Mouse (Mus musculus): ENCODE measurements at regions not wholly inside any gene's neighbourhood (a gene's known extent, or its start where the extent isn't known, plus 50 kb on each side); places are given as distances from the start of the nearest gene placed in this dataset.

DNA sequence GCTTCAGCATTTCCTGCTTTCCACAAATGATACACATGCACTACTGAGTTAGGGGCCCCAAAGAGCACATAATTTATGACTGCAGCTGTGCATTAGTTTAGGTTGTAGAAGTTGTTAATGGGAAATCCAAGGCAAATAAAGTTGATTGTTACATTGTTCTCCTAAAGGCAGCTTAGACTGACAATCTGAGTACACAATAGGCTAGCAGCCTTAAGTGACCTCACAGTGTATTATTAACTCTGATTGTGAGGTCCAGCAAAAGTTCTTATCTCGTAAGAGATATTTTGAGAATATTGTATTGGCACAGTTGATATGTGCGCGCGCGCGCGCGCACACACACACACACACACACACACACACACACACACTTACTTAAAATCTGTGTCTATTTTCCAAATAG, 70.5 kb upstream of the Yae1d1 start:
- DNase-seq (ENCODE audit: low read depth, low spot score) = no peak

GRCm38 (mm10) chr13:18060265-18060664, 67.1 kb upstream of the Yae1d1 start:
- no peak for DNase-seq (ENCODE audit: low read depth, low spot score)

DNA sequence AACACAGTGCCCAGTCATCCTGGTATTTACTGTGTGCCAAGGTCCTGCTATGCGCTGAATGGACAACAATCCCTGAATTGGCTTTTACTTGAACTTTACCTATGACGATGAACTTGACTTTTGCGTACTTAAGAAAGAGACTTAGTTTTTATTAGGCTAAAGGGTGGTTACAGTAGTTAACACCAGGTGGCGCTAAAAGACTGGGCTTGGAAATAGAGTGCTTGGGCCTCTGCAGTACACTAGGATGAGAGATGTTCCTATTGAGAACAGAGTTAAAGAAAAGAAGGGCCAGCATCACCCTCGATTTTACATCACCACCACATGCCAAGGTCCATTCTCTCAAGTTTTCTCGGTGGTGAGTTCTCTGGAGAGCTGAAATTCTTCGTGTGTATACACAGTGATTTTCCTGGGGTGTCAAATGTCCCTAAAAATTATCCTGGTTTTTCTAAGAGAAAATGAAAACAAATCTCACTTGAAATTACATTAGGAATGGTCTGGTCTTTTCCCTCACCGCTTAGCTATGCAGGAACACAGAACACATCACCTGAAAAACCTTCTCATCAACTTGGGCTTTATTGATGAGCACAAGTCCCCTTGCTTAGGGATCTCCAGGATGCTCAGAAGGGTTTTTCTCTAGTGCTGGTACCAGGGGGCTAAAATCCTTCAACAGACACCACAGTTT, 64.2 kb upstream of the Yae1d1 start:
- peak; percentile 72 for DNase-seq (ENCODE audit: low read depth, low spot score)

DNA sequence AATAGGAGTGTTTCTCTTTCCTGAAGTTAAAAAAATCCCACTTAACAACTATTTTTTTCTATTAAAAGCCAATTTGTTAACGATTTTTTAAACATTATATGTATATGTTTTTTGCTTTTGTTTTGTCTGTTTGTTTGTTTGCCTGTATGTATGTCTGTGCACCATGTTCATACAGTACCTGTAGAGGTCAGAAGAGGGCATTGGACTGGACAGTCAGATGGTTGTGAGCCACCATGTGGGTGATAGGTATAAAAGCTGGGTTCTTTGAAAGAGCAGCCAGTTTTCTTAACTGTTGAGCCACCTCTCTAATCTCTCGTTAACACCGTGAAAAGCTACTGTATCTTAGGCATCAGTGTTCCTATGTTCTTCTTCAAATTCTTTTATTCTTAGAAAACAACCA, 63.7 kb upstream of the Yae1d1 start:
- no peak for DNase-seq (ENCODE audit: low read depth, low spot score)

DNA sequence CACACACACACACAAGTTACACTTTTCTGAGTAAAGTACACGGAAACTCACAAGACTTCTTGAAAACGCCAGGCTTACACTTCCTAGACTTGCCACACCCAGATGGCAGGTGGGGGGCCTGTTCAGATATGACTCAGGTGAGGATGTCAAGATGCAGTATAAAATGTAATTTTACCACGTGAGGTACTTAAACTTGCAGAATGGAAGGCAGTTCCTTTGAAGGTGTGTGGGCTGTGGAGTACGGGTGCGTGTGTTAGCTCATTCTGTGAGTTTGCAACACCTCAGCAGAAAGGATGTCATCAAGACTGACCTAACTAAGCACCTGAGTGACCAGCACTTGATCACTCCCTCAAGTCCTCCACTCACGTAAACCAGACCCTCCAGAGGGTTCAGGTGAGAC, 50.0 kb upstream of the Yae1d1 start:
- no peak for DNase-seq (ENCODE audit: low read depth, low spot score)

Data from telencephalon, adult 2 months (tissue).